Mouse (Mus musculus): ENCODE results near the gene Rab40c. TPM values are rescaled to one million over a fixed set of nuclear protein-coding genes. Genes with fewer than 3 reads are reported as not detected.
"Not testable (repeated sequence)": the region's sequence is repeated elsewhere in the genome, so short reads cannot be mapped to it uniquely, and the experiment has no call there.

Rab40c gene
- total RNA-seq, 2 experiments from 2014 or later = 9.3 to 12.6 TPM

- peak; percentile 88 for DNase-seq
These were observed 44.8 kb downstream of the Rab40c start, which contains the start of gene Mettl26 for GRCm38 (mm10) chr17:25874721-25875170. Gene Mettl26 (plus strand): TSS chr17:25875074.

GRCm38 (mm10) chr17:25874148-25874720, 45.3 kb downstream of the Rab40c start:
- DNase-seq = no peak

GRCm38 (mm10) chr17:25873405-25874147, 46.0 kb downstream of the Rab40c start:
- no peak for DNase-seq

- no peak for DNase-seq
These were observed 46.9 kb downstream of the Rab40c start for GRCm38 (mm10) chr17:25872676-25873075.

GRCm38 (mm10) chr17:25871566-25871965, 48.0 kb downstream of the Rab40c start:
- not testable (repeated sequence) for DNase-seq

- no peak for DNase-seq
These were observed 49.6 kb downstream of the Rab40c start for GRCm38 (mm10) chr17:25869954-25870353.

GRCm38 (mm10) chr17:25869498-25869897, 50.0 kb downstream of the Rab40c start:
- no peak for DNase-seq

GRCm38 (mm10) chr17:25868601-25869191, 50.8 kb downstream of the Rab40c start, which contains the start of gene Mcrip2:
Gene Mcrip2 (minus strand): TSS chr17:25868764.
- DNase-seq = peak; percentile 69

- peak; percentile 65 for DNase-seq
These were observed 51.5 kb downstream of the Rab40c start for GRCm38 (mm10) chr17:25867836-25868600.

GRCm38 (mm10) chr17:25867509-25867835, 52.1 kb downstream of the Rab40c start:
- no peak for DNase-seq

GRCm38 (mm10) chr17:25866172-25866571, 53.4 kb downstream of the Rab40c start:
- no peak for DNase-seq

- no peak for DNase-seq
These were observed 54.2 kb downstream of the Rab40c start for GRCm38 (mm10) chr17:25865288-25865687.

GRCm38 (mm10) chr17:25864311-25864710, 55.2 kb downstream of the Rab40c start:
- no peak for DNase-seq

- no peak for DNase-seq
These were observed 55.8 kb downstream of the Rab40c start for GRCm38 (mm10) chr17:25863681-25864080.

GRCm38 (mm10) chr17:25861704-25862612, 57.6 kb downstream of the Rab40c start:
- DNase-seq = no peak

- peak; percentile 83 for DNase-seq
These were observed 58.5 kb downstream of the Rab40c start, which contains the start of gene Wdr90 for GRCm38 (mm10) chr17:25860832-25861703. Gene Wdr90 (minus strand): TSS chr17:25861501.

- DNase-seq = no peak
These were observed 59.3 kb downstream of the Rab40c start for GRCm38 (mm10) chr17:25860229-25860628.

GRCm38 (mm10) chr17:25844396-25844901, 75.1 kb downstream of the Rab40c start, which contains the start of gene Rhot2:
Gene Rhot2 (minus strand): TSS chr17:25844851.
- DNase-seq = peak; percentile 93

GRCm38 (mm10) chr17:25843636-25844395, 75.7 kb downstream of the Rab40c start:
- no peak for DNase-seq
